8 mouse cellular contexts compared by ENCODE assay signal in the genomic region with DNA sequence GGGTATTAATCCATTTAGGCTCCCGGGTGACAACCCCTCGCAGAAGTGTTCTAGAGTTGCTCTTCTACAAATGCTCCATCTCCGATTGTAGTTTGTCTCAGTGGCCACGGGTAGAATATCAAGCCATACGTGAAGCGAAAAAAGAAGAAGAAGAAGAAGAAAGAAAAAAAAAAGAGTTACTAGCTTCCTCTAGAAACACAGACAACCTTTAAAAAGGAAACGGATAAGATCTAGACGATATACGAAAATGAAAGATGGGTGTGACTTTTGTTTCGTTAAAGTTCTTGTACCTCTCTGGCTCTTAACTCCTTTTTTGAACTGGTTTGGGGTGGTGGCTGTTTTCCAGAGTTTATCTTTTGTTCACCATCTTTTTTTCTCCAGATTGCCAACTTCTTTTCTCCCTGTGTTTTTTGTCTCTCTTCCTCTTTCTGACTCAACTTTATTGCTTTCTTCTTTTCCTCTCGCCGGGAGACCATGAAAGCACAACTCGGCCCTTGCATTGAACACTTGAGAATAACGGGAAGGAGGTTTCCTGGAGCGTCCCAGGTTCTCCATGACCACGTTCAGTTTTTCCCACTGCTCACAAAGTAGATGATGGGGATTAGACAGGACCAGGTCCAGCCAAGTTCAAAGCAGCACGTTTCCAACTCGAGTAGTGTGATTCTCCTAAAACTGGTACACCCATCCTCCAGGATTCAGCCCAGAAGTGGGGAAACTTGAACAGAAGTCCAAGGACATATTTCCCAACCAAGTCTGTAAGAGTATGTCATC. TPM values are rescaled to one million over a fixed set of nuclear protein-coding genes. Genes with fewer than 3 reads are reported as not detected.
DNase-seq lines count a peak whose midpoint lies in the region; ATAC-seq and TF ChIP-seq lines count a peak whose summit lies in the region.

No protein-coding gene starts in this region.

- DNase-seq in adrenal gland, adult (ENCODE audit: inconsistent age in 2 of 2, low spot score in 1 of 2): peak; percentile 10 to 66
- no peak for DNase-seq in adrenal gland, postnatal 36 days
- DNase-seq in MEL (ENCODE audit: low read depth, low spot score): peak; percentile 82
- no peak for DNase-seq in left cerebral cortex, postnatal 10 days (ENCODE audit: extremely low spot score in 1 of 2, low spot score in 2 of 2)
- DNase-seq in cerebellum, postnatal 14 days: no peak

- H3K79me2 ChIP-seq in MEL (ENCODE audit: control insufficient read depth, insufficient read depth, low read length, poor library complexity): peaks cover 8% of the 10 kb centered on the region

- H3K4me2 ChIP-seq in forebrain, embryonic 15.5 days (replicated peaks): peak overlapping the region; percentile 80
- peak overlapping the region; percentile 86 for H3K4me2 ChIP-seq in limb, embryonic 13.5 days (replicated peaks)
- H3K4me2 ChIP-seq in neural tube, embryonic 15.5 days: peak overlapping the region; percentile 93

- peak overlapping the region; percentile 81 for H3K4me3 ChIP-seq in MEL (ENCODE audit: control insufficient read depth in 1 of 2, insufficient read depth in 1 of 2, low read depth in 2 of 2, low read length in 2 of 2)
- peak overlapping the region; percentile 73 for H3K4me3 ChIP-seq in forebrain, embryonic 15.5 days
- peak overlapping the region; percentile 81 for H3K4me3 ChIP-seq in limb, embryonic 13.5 days
- peak overlapping the region; percentile 78 for H3K4me3 ChIP-seq in neural tube, embryonic 15.5 days (replicated peaks)

- TF ChIP-seq EP300 in MEL (IDR thresholded peaks at IDR 0.05; ENCODE audit: low read depth in 1 of 2, low read length in 2 of 2): peak; percentile 64 to 74

- peak overlapping the region; percentile 81 for H3K9ac ChIP-seq in MEL (ENCODE audit: control insufficient read depth, low read depth, low read length, poor library complexity, severe bottlenecking)
- H3K9ac ChIP-seq in forebrain, embryonic 15.5 days (replicated peaks): no peak overlapping the region
- H3K9ac ChIP-seq in limb, embryonic 13.5 days: no peak overlapping the region
- no peak overlapping the region for H3K9ac ChIP-seq in neural tube, embryonic 15.5 days (replicated peaks)

- intact Hi-C loops in left cerebral cortex, postnatal 10 days (cut with DNase I): loop anchor here (2.0 to 10.0 kb wide), 6 partner anchors 170 to 667 kb away; no protein-coding TSS in a partner anchor

- TF ChIP-seq RAD21 in MEL (IDR thresholded peaks at IDR 0.05; ENCODE audit: low read depth, low read length): no peak; the same call in 1 of the 2 replicates

- peak overlapping the region; percentile 87 for H3K27ac ChIP-seq in MEL (ENCODE audit: control insufficient read depth, low read depth, low read length)
- H3K27ac ChIP-seq in forebrain, embryonic 15.5 days (replicated peaks): no peak overlapping the region
- H3K27ac ChIP-seq in limb, embryonic 13.5 days: no peak overlapping the region
- no peak overlapping the region for H3K27ac ChIP-seq in neural tube, embryonic 15.5 days (replicated peaks)

- WGBS in forebrain, embryonic 15.5 days: 3% methylated on average over 18 of the region's 18 CpGs
- WGBS in limb, embryonic 13.5 days: 2% methylated on average over 18 of the region's 18 CpGs
- 2% methylated on average over 18 of the region's 18 CpGs for WGBS in neural tube, embryonic 15.5 days

- ATAC-seq in forebrain, embryonic 15.5 days (replicated peaks): no peak
- no peak for ATAC-seq in limb, embryonic 13.5 days (ENCODE audit: low FRiP score, low read depth)
- no peak for ATAC-seq in neural tube, embryonic 15.5 days (ENCODE audit: low FRiP score)

- no peak for TF ChIP-seq CTCF in MEL (IDR thresholded peaks at IDR 0.05 in 2 of 3, conservative IDR thresholded peaks at IDR 0.05 in 1 of 3; ENCODE audit: control insufficient read depth in 1 of 3, insufficient read depth in 1 of 3, low read depth in 2 of 3, low read length in 3 of 3, poor library complexity in 1 of 3, severe bottlenecking in 1 of 3)

- H3K4me1 ChIP-seq in MEL (ENCODE audit: control insufficient read depth in 1 of 2, insufficient read depth in 2 of 2, low read length in 2 of 2): peaks cover 0 to 3% of the 10 kb centered on the region in 2 experiments; a peak in 2 of 4 replicates
- H3K4me1 ChIP-seq in forebrain, embryonic 15.5 days: peaks cover 34% of the 10 kb centered on the region
- H3K4me1 ChIP-seq in limb, embryonic 13.5 days: peaks cover 26% of the 10 kb centered on the region
- peaks cover 34% of the 10 kb centered on the region for H3K4me1 ChIP-seq in neural tube, embryonic 15.5 days

- H3K27me3 ChIP-seq in MEL (ENCODE audit: control insufficient read depth in 1 of 2, insufficient read depth in 2 of 2, low read length in 2 of 2): no peaks in the 10 kb centered on the region
- no peaks in the 10 kb centered on the region for H3K27me3 ChIP-seq in forebrain, embryonic 15.5 days
- no peaks in the 10 kb centered on the region for H3K27me3 ChIP-seq in limb, embryonic 13.5 days
- peaks cover 5% of the 10 kb centered on the region for H3K27me3 ChIP-seq in neural tube, embryonic 15.5 days (replicated peaks)

- H3K36me3 ChIP-seq in MEL (ENCODE audit: control insufficient read depth in 1 of 2, insufficient read depth in 2 of 2, low read length in 2 of 2): no peaks in the 10 kb centered on the region
- no peaks in the 10 kb centered on the region; the same call in 1 of the 2 replicates for H3K36me3 ChIP-seq in forebrain, embryonic 15.5 days
- no peaks in the 10 kb centered on the region for H3K36me3 ChIP-seq in limb, embryonic 13.5 days
- H3K36me3 ChIP-seq in neural tube, embryonic 15.5 days: 0 out of 2 replicates have a peak, but pooled peaks cover 3% of the 10 kb centered on the region

- no peaks in the 10 kb centered on the region for H3K9me3 ChIP-seq in MEL (replicated peaks; ENCODE audit: insufficient read depth, low read length)
- H3K9me3 ChIP-seq in forebrain, embryonic 15.5 days: no peaks in the 10 kb centered on the region
- H3K9me3 ChIP-seq in limb, embryonic 13.5 days: no peaks in the 10 kb centered on the region
- no peaks in the 10 kb centered on the region for H3K9me3 ChIP-seq in neural tube, embryonic 15.5 days (replicated peaks)

- TF ChIP-seq POLR2A in MEL (IDR thresholded peaks at IDR 0.05; ENCODE audit: control insufficient read depth in 1 of 2, insufficient read depth in 1 of 2, low read depth in 1 of 2, low read length in 2 of 2, poor library complexity in 1 of 2): no peak

TF ChIP-seq in MEL, 35 proteins besides CTCF, POLR2A, EP300 and RAD21 (continues in another document):
- TF ChIP-seq POLR2AphosphoS5 (IDR thresholded peaks at IDR 0.05; ENCODE audit: borderline replicate concordance, low read depth, low read length) (no peak), ETS1 (IDR thresholded peaks at IDR 0.05; ENCODE audit: low read depth, low read length) (peak; percentile 75), USF1 (IDR thresholded peaks at IDR 0.05; ENCODE audit: low read depth, low read length) (no peak), CHD1 (IDR thresholded peaks at IDR 0.05; ENCODE audit: low read depth, low read length) (no peak), ZKSCAN1 (IDR thresholded peaks at IDR 0.05; ENCODE audit: low read depth, low read length) (peak; percentile 25; the same call in 1 of the 2 replicates), NRF1 (IDR thresholded peaks at IDR 0.05; ENCODE audit: insufficient read depth, low read depth, low read length, poor library complexity, severe bottlenecking) (no peak), ZNF384 (IDR thresholded peaks at IDR 0.05; ENCODE audit: low read depth, low read length) (peak; percentile 94), SIN3A (IDR thresholded peaks at IDR 0.05; ENCODE audit: low read length) (no peak; the same call in 1 of the 2 replicates), TCF12 (IDR thresholded peaks at IDR 0.05; ENCODE audit: low read depth, low read length) (peak; percentile 59; the same call in 1 of the 2 replicates), KAT2A (conservative IDR thresholded peaks at IDR 0.05; ENCODE audit: low read depth, low read length) (no peak), GATA1 (IDR thresholded peaks at IDR 0.05; ENCODE audit: low read depth, low read length) (peak; percentile 86), JUND (IDR thresholded peaks at IDR 0.05; ENCODE audit: low read depth, low read length) (no peak), BHLHE40 (IDR thresholded peaks at IDR 0.05; ENCODE audit: borderline replicate concordance, low read depth, low read length) (peak; percentile 37; the same call in 1 of the 2 replicates), USF2 (IDR thresholded peaks at IDR 0.05; ENCODE audit: borderline replicate concordance in 1 of 2, insufficient read depth in 1 of 2, low read depth in 1 of 2, low read length in 2 of 2) (no peak), MAFK (IDR thresholded peaks at IDR 0.05; ENCODE audit: borderline replicate concordance, low read depth, low read length) (no peak), MAZ (IDR thresholded peaks at IDR 0.05; ENCODE audit: low read depth, low read length) (no peak; the same call in 1 of the 2 replicates), CHD2 (IDR thresholded peaks at IDR 0.05; ENCODE audit: low read length) (peak; percentile 23; the same call in 1 of the 2 replicates), MEF2A (IDR thresholded peaks at IDR 0.05; ENCODE audit: extremely low read depth, insufficient replicate concordance, low read depth, low read length, poor library complexity, severe bottlenecking) (no peak), TAL1 (IDR thresholded peaks at IDR 0.05; ENCODE audit: low read length) (no peak)

RNA-seq across cellular contexts. Expression of gene Mllt3, which starts 1.4 kb away (rescaled TPM):
- 10 to 100 TPM; 23.0 to 24.9 TPM for total RNA-seq in adrenal gland, postnatal 36 days (2021)
- total RNA-seq in MEL (2012; rRNA removed): 15.4 and 26.6 TPM in 2 replicates
- 10 to 100 TPM in 1 of 2 experiments, not detected in 1; 75.3 TPM for polyA plus RNA-seq in MEL (2012; ENCODE audit: insufficient read depth in 1 of 2, insufficient read length in 2 of 2, low read depth in 1 of 2, low replicate concordance in 2 of 2, missing spikeins in 1 of 2)
- 151 and 163 TPM in 2 replicates for polyA plus RNA-seq in forebrain, embryonic 15.5 days (2015; fragmentation: Nextera tagmentation; extraction: Ambion mirVana)
- 51.9 and 61.7 TPM in 2 replicates for polyA plus RNA-seq in limb, embryonic 13.5 days (2015; fragmentation: Nextera tagmentation; extraction: Ambion mirVana)
- polyA plus RNA-seq in neural tube, embryonic 15.5 days (2015; fragmentation: Nextera tagmentation; extraction: Ambion mirVana): 62.3 and 69.0 TPM in 2 replicates
- total RNA-seq in left cerebral cortex, postnatal 10 days (2021): 10 to 100 TPM; 30.3 to 38.8 TPM

RNA-seq across cellular contexts. Expression of gene Focad, which starts 59.9 kb away (rescaled TPM):
- total RNA-seq in adrenal gland, postnatal 36 days (2021): 10 to 100 TPM; 25.8 to 26.3 TPM
- total RNA-seq in MEL (2012; rRNA removed): 17.8 and 18.5 TPM in 2 replicates
- polyA plus RNA-seq in MEL (2012; ENCODE audit: insufficient read depth in 1 of 2, insufficient read length in 2 of 2, low read depth in 1 of 2, low replicate concordance in 2 of 2, missing spikeins in 1 of 2): 10 to 100 TPM in 1 of 2 experiments, not detected in 1; 19.7 TPM
- 17.2 and 18.2 TPM in 2 replicates for polyA plus RNA-seq in forebrain, embryonic 15.5 days (2015; fragmentation: Nextera tagmentation; extraction: Ambion mirVana)
- polyA plus RNA-seq in limb, embryonic 13.5 days (2015; fragmentation: Nextera tagmentation; extraction: Ambion mirVana): 12.5 and 13.1 TPM in 2 replicates
- 12.2 and 15.4 TPM in 2 replicates for polyA plus RNA-seq in neural tube, embryonic 15.5 days (2015; fragmentation: Nextera tagmentation; extraction: Ambion mirVana)
- 10 to 100 TPM; 43.5 to 50.1 TPM for total RNA-seq in left cerebral cortex, postnatal 10 days (2021)

Comparison
In these comparisons a context has a peak if more than half of its experiments do, and no peak if none do; other contexts are left out.
1. DNase-seq: peak in adrenal gland, adult (2 of 2) and MEL (single experiment); none in adrenal gland, postnatal 36 days (0 of 2), left cerebral cortex, postnatal 10 days (0 of 2) and cerebellum, postnatal 14 days (0 of 2).
2. Peak in every context shown above with its lines, with median percentiles within 50 percentile points of each other: H3K4me3 ChIP-seq and H3K4me2 ChIP-seq.